Mouse (Mus musculus): ENCODE measurements around the gene Rhox3a2. TPM values are rescaled to one million over a fixed set of nuclear protein-coding genes. Genes with fewer than 3 reads are reported as not detected.
"Not testable (repeated sequence)": the region's sequence is repeated elsewhere in the genome, so short reads cannot be mapped to it uniquely, and the experiment has no call there.

Rhox3a2 gene
- polyA plus RNA-seq (2012; rRNA removed) = not detected in 2 replicates

GRCm38 (mm10) chrX:37379728-37380127 lies at the start of gene Rhox3a2:
TSS of gene Rhox3a2 (plus strand) at chrX:37380028.
- H3K36me3 ChIP-seq (ENCODE audit: control insufficient read depth, insufficient read depth, low read length); H3K4me3 ChIP-seq (ENCODE audit: control insufficient read depth, insufficient read depth, low read length); DNase-seq; H3K27me3 ChIP-seq (ENCODE audit: control insufficient read depth, insufficient read depth, low read length); H3K4me1 ChIP-seq (replicated peaks; ENCODE audit: control insufficient read depth, insufficient read depth, low read length); H3K27ac ChIP-seq (ENCODE audit: control insufficient read depth, insufficient read depth, low read length): not testable (repeated sequence)
- no CpG with 5 or more reads among the region's 1 CpGs for WGBS

GRCm38 (mm10) chrX:37390548-37390947 lies 10.7 kb downstream of the Rhox3a2 start, which contains the start of gene Rhox4a2:
TSS of gene Rhox4a2 (plus strand) at chrX:37390848.
- H3K36me3 ChIP-seq (ENCODE audit: control insufficient read depth, insufficient read depth, low read length); H3K4me1 ChIP-seq (replicated peaks; ENCODE audit: control insufficient read depth, insufficient read depth, low read length); DNase-seq; H3K27me3 ChIP-seq (ENCODE audit: control insufficient read depth, insufficient read depth, low read length); H3K27ac ChIP-seq (ENCODE audit: control insufficient read depth, insufficient read depth, low read length); H3K4me3 ChIP-seq (ENCODE audit: control insufficient read depth, insufficient read depth, low read length): not testable (repeated sequence)
- 97% methylated on average over 8 of the region's 16 CpGs for WGBS

GRCm38 (mm10) chrX:37411767-37412166 lies 31.9 kb downstream of the Rhox3a2 start, which contains the start of gene Rhox2b:
TSS of gene Rhox2b (plus strand) at chrX:37412067.
- H3K27me3 ChIP-seq (ENCODE audit: control insufficient read depth, insufficient read depth, low read length); H3K36me3 ChIP-seq (ENCODE audit: control insufficient read depth, insufficient read depth, low read length); H3K4me1 ChIP-seq (replicated peaks; ENCODE audit: control insufficient read depth, insufficient read depth, low read length); DNase-seq; H3K27ac ChIP-seq (ENCODE audit: control insufficient read depth, insufficient read depth, low read length); H3K4me3 ChIP-seq (ENCODE audit: control insufficient read depth, insufficient read depth, low read length): not testable (repeated sequence)
- WGBS = no CpG with 5 or more reads among the region's 9 CpGs

GRCm38 (mm10) chrX:37432194-37432593 lies 52.4 kb downstream of the Rhox3a2 start, which contains the start of gene Rhox4b:
TSS of gene Rhox4b (plus strand) at chrX:37432494.
- H3K4me1 ChIP-seq (replicated peaks; ENCODE audit: control insufficient read depth, insufficient read depth, low read length); DNase-seq; H3K36me3 ChIP-seq (ENCODE audit: control insufficient read depth, insufficient read depth, low read length); H3K27me3 ChIP-seq (ENCODE audit: control insufficient read depth, insufficient read depth, low read length); H3K27ac ChIP-seq (ENCODE audit: control insufficient read depth, insufficient read depth, low read length); H3K4me3 ChIP-seq (ENCODE audit: control insufficient read depth, insufficient read depth, low read length): not testable (repeated sequence)
- 88% methylated on average over 15 of the region's 15 CpGs for WGBS

Other genes with a start within 250 kb of the Rhox3a2 start
- 0.06 and 0.13 TPM in 2 replicates for gene Akap14, start 211.2 kb upstream of the Rhox3a2 start, polyA plus RNA-seq (2012; rRNA removed)
- gene Ndufa1, start 188.9 kb upstream of the Rhox3a2 start, polyA plus RNA-seq (2012; rRNA removed) = 224 and 326 TPM in 2 replicates
- 3.9 and 4.1 TPM in 2 replicates for gene Rnf113a1, start 188.8 kb upstream of the Rhox3a2 start, polyA plus RNA-seq (2012; rRNA removed)
- gene Gm9, start 169.0 kb upstream of the Rhox3a2 start, polyA plus RNA-seq (2012; rRNA removed) = not detected in 2 replicates
- gene Rhox1, start 157.8 kb upstream of the Rhox3a2 start, polyA plus RNA-seq (2012; rRNA removed) = not detected in 2 replicates
- gene Rhox2a, start 135.1 kb upstream of the Rhox3a2 start, polyA plus RNA-seq (2012; rRNA removed) = not detected in 2 replicates
- not detected in 2 replicates for gene Rhox3a, start 130.1 kb upstream of the Rhox3a2 start, polyA plus RNA-seq (2012; rRNA removed)
- not detected in 2 replicates for gene Rhox4a, start 114.7 kb upstream of the Rhox3a2 start, polyA plus RNA-seq (2012; rRNA removed)
- 1.2 and 1.6 TPM in 2 replicates for gene Rhox4a2, start 10.8 kb downstream of the Rhox3a2 start, polyA plus RNA-seq (2012; rRNA removed)
- gene Rhox2b, start 32.0 kb downstream of the Rhox3a2 start, polyA plus RNA-seq (2012; rRNA removed) = not detected in 2 replicates
- 0.48 and 0.54 TPM in 2 replicates for gene Rhox4b, start 52.5 kb downstream of the Rhox3a2 start, polyA plus RNA-seq (2012; rRNA removed)
- not detected in 2 replicates for gene Rhox2c, start 73.7 kb downstream of the Rhox3a2 start, polyA plus RNA-seq (2012; rRNA removed)
- not detected in 2 replicates for gene Rhox3c, start 78.6 kb downstream of the Rhox3a2 start, polyA plus RNA-seq (2012; rRNA removed)
- not detected in 2 replicates for gene Rhox4c, start 100.3 kb downstream of the Rhox3a2 start, polyA plus RNA-seq (2012; rRNA removed)
- gene Rhox2d, start 113.4 kb downstream of the Rhox3a2 start, polyA plus RNA-seq (2012; rRNA removed) = not detected in 2 replicates
- gene Rhox4d, start 134.3 kb downstream of the Rhox3a2 start, polyA plus RNA-seq (2012; rRNA removed) = not detected in 2 replicates
- gene Rhox2e, start 150.4 kb downstream of the Rhox3a2 start, polyA plus RNA-seq (2012; rRNA removed) = not detected in 2 replicates
- not detected in 2 replicates for gene Rhox3e, start 162.0 kb downstream of the Rhox3a2 start, polyA plus RNA-seq (2012; rRNA removed)
- gene Rhox4e, start 177.4 kb downstream of the Rhox3a2 start, polyA plus RNA-seq (2012; rRNA removed) = not detected in 2 replicates
- not detected in 2 replicates for gene Rhox2f, start 191.4 kb downstream of the Rhox3a2 start, polyA plus RNA-seq (2012; rRNA removed)
- not detected in 2 replicates for gene Rhox3f, start 201.0 kb downstream of the Rhox3a2 start, polyA plus RNA-seq (2012; rRNA removed)
- gene Rhox4f, start 227.7 kb downstream of the Rhox3a2 start, polyA plus RNA-seq (2012; rRNA removed) = not detected in 2 replicates
- not detected in 2 replicates for gene Rhox3g, start 248.6 kb downstream of the Rhox3a2 start, polyA plus RNA-seq (2012; rRNA removed)

All from thymus, adult 2 months (tissue).